In genomic region chr6:122486297-122487117, GRCm38 (mm10) we compare ENCODE assay signal across 10 mouse cellular contexts. TPM values are rescaled to one million over a fixed set of nuclear protein-coding genes. Genes with fewer than 3 reads are reported as not detected.
DNase-seq lines count a peak whose midpoint lies in the region; ATAC-seq lines count a peak whose summit lies in the region.
"Had no signal": no experiment of that assay in that cellular context is flagged by ENCODE, and none has a peak within 500 bp of the region (broad histone marks: within the 10 kb centered on the region; RNA-seq: fewer than 3 reads in every experiment).

No protein-coding gene starts in this region.

- H3K4me1 ChIP-seq in erythroblast, embryonic 14.5 days (ENCODE audit: control insufficient read depth) = peaks cover 2% of the 10 kb centered on the region
- H3K4me1 ChIP-seq in forebrain, embryonic 13.5 days = peaks cover 29% of the 10 kb centered on the region
- H3K4me1 ChIP-seq in lung, embryonic 16.5 days (replicated peaks; ENCODE audit: control insufficient read depth, insufficient read depth, low read length) = peaks cover 5% of the 10 kb centered on the region

- no peak for ATAC-seq in erythroblast, adult 5-6 weeks (replicated peaks; ENCODE audit: low FRiP score, poor library complexity, severe bottlenecking)
- peak; percentile 92 for ATAC-seq in forebrain, embryonic 13.5 days
- peak; percentile 78 for ATAC-seq in lung, embryonic 16.5 days (ENCODE audit: low read depth)

- peak overlapping the region; percentile 89 for H3K9ac ChIP-seq in forebrain, embryonic 13.5 days
- H3K9ac ChIP-seq in lung, embryonic 16.5 days (ENCODE audit: low read length) = peak overlapping the region; percentile 70

- DNase-seq in R1 (ENCODE audit: low read depth, low spot score) = peak; percentile 87
- peak; percentile 72 for DNase-seq in kidney, postnatal 10 days
- peak; percentile 48 for DNase-seq in right cerebral cortex, postnatal 25 days
- no peak for DNase-seq in spleen, adult 12 weeks (ENCODE audit: low spot score)

- under 1% methylated on average over 36 of the region's 111 CpGs for WGBS in forebrain, embryonic 13.5 days
- WGBS in lung, embryonic 16.5 days = under 1% methylated on average over 48 of the region's 111 CpGs

- peak overlapping the region; percentile 43 for H3K4me3 ChIP-seq in erythroblast, embryonic 14.5 days (replicated peaks)
- H3K4me3 ChIP-seq in forebrain, embryonic 13.5 days = peak overlapping the region; percentile 71
- peak overlapping the region; percentile 73 for H3K4me3 ChIP-seq in lung, embryonic 16.5 days (ENCODE audit: low read length)

- H3K36me3 ChIP-seq in erythroblast, embryonic 14.5 days (ENCODE audit: control insufficient read depth) = no peaks in the 10 kb centered on the region
- H3K36me3 ChIP-seq in forebrain, embryonic 13.5 days (ENCODE audit: poor library complexity, severe bottlenecking) = 0 out of 2 replicates have a peak, but pooled peaks cover 4% of the 10 kb centered on the region
- H3K36me3 ChIP-seq in lung, embryonic 16.5 days (ENCODE audit: control insufficient read depth, insufficient read depth, low read length) = no peaks in the 10 kb centered on the region

- H3K27me3 ChIP-seq in erythroblast, embryonic 14.5 days (ENCODE audit: control insufficient read depth) = peaks cover 89% of the 10 kb centered on the region
- no peaks in the 10 kb centered on the region for H3K27me3 ChIP-seq in forebrain, embryonic 13.5 days
- H3K27me3 ChIP-seq in lung, embryonic 16.5 days (ENCODE audit: control insufficient read depth, insufficient read depth, low read depth, low read length) = peaks cover 5% of the 10 kb centered on the region; the same call in 1 of the 2 replicates

- peak overlapping the region; percentile 64 for H3K4me2 ChIP-seq in forebrain, embryonic 13.5 days
- peak overlapping the region; percentile 81 for H3K4me2 ChIP-seq in lung, embryonic 16.5 days (ENCODE audit: low read depth, low read length)

- H3K27ac ChIP-seq in forebrain, embryonic 13.5 days = peak overlapping the region; percentile 97
- no peak overlapping the region for H3K27ac ChIP-seq in lung, embryonic 16.5 days (ENCODE audit: low read length)

- peaks cover 3% of the 10 kb centered on the region; the same call in 1 of the 2 replicates for H3K9me3 ChIP-seq in erythroblast, embryonic 14.5 days (ENCODE audit: control insufficient read depth, low read length)
- H3K9me3 ChIP-seq in forebrain, embryonic 13.5 days (replicated peaks) = no peaks in the 10 kb centered on the region
- H3K9me3 ChIP-seq in lung, embryonic 16.5 days (ENCODE audit: control insufficient read depth, low read length) = no peaks in the 10 kb centered on the region

RNA-seq across cellular contexts. Expression of gene Rimklb, which starts 12.1 kb away (rescaled TPM):
- not detected in 2 replicates for polyA plus RNA-seq in erythroblast, embryonic 14.5 days (2012)
- total RNA-seq in erythroblast, adult 5-6 weeks (2015; ENCODE audit: low replicate concordance) = not detected in 2 replicates
- not detected in 2 replicates for total RNA-seq in erythroblast, adult 5-6 weeks (2017; ENCODE audit: low replicate concordance)
- polyA plus RNA-seq in forebrain, embryonic 13.5 days (2015; fragmentation: Nextera tagmentation; extraction: Ambion mirVana) = 81.1 and 81.7 TPM in 2 replicates
- polyA plus RNA-seq in lung, embryonic 16.5 days (2015; fragmentation: Nextera tagmentation; extraction: Ambion mirVana) = 7.5 and 8.3 TPM in 2 replicates

RNA-seq across cellular contexts. Expression of gene Mfap5, which starts 19.1 kb away (rescaled TPM):
- polyA plus RNA-seq in erythroblast, embryonic 14.5 days (2012) = not detected in 2 replicates
- total RNA-seq in erythroblast, adult 5-6 weeks (2015; ENCODE audit: low replicate concordance) = not detected in 2 replicates
- not detected in 2 replicates for total RNA-seq in erythroblast, adult 5-6 weeks (2017; ENCODE audit: low replicate concordance)
- polyA plus RNA-seq in forebrain, embryonic 13.5 days (2015; fragmentation: Nextera tagmentation; extraction: Ambion mirVana) = 1.0 and 1.2 TPM in 2 replicates
- 26.4 and 31.6 TPM in 2 replicates for polyA plus RNA-seq in lung, embryonic 16.5 days (2015; fragmentation: Nextera tagmentation; extraction: Ambion mirVana)
- total RNA-seq: layer of hippocampus, adult 18-20 months; MEL had no signal

Comparison
In these comparisons a context has a peak if more than half of its experiments do, and no peak if none do; other contexts are left out.
1. RNA of gene Mfap5, which starts 19.1 kb away (polyA plus RNA-seq): 26.4 to 31.6 TPM in lung, embryonic 16.5 days; 1.0 to 1.2 TPM in forebrain, embryonic 13.5 days and not detected in erythroblast, embryonic 14.5 days; every median in the first group is over 10 times any median in the second.
2. Peak in every context shown above with its lines, with median percentiles within 50 percentile points of each other: H3K4me3 ChIP-seq.